Mouse (Mus musculus): ENCODE data around the gene Usp40.

Usp40 gene

DNA sequence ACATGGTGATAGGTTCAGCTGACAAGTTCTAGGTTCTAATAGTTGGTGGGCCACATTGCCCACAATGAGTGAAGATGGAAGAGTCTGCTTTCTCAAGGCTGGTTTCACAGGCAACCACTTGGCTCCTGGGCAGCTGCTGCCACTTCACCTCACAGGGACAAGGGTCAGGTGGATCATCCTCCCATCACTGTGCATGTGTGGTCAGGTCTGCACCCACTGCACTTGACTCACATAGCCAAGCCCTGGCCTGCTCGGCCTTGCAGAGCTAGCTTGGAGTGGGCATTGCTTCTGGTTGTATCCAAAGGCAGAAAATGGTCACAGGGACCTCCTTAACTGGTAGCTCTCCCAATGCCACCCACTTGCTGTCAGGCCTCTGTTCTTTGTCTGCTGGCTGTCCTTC is 66.6 kb downstream of the Usp40 start:
- DNase-seq = no peak

GRCm38 (mm10) chr1:87936516-87936915 is 71.8 kb downstream of the Usp40 start:
- DNase-seq = no peak

DNA sequence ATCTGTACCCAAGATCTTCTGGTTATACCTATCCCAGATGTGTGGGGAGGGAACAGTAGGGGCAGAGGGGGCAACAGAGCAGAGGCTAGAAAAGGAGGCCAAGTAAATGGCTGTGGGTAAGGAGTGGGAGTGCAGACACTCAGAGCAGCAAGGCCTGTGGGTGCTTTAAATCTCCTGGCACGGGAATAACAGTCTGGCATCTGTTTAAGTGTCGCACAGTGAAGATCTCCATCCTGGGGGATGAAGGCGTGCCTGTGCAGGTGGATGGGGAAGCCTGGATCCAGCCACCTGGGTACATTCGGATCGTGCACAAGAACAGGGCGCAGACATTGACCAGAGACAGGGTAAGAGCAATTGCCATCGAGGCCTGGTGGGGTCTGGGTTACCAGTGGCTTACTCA is 72.3 kb downstream of the Usp40 start:
- DNase-seq = no peak

GRCm38 (mm10) chr1:87935546-87935945 is 72.8 kb downstream of the Usp40 start:
- no peak for DNase-seq

DNA sequence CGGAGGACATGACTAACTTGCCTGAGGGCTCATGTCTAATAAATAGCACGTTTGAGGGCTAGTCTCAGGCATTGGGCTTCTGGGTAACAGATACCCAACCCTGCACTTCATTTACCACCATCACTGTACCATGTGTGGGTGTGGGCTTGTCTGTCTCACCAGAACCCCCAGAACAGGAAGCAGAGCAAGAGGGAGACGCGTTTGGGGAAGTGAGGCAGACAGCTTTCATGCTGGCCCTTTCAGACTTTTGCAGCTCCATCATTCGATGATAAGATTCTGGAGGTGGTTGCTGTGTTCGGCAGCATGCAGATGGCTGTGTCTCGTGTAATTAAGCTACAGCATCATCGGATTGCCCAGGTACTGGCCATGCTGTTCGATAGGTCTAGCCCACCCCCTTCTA is 73.3 kb downstream of the Usp40 start:
- no peak for DNase-seq

DNA sequence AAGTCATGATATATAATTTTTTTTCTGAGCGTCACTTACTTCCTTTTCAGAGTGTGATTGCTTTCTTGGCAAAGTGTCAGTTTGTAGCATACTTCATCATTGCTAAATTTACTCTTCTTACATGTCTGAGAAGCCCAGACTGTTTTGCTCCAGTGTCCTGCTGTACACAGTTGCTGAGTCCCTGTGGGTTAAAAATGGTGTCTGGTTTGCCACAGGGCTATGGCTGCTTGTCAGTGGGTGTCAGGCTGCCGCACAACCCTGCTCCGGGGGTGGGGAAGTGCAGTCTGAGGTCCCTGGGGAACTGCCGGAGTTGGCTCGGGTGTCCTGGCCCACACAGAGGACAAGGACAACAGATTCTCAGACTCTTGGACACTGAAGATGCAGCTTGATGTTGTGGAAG is 75.3 kb downstream of the Usp40 start:
- DNase-seq = peak in 1 of 2 experiments; percentile 37

- DNase-seq = no peak
Measured at GRCm38 (mm10) chr1:87929730-87930129, 78.6 kb downstream of the Usp40 start.

DNA sequence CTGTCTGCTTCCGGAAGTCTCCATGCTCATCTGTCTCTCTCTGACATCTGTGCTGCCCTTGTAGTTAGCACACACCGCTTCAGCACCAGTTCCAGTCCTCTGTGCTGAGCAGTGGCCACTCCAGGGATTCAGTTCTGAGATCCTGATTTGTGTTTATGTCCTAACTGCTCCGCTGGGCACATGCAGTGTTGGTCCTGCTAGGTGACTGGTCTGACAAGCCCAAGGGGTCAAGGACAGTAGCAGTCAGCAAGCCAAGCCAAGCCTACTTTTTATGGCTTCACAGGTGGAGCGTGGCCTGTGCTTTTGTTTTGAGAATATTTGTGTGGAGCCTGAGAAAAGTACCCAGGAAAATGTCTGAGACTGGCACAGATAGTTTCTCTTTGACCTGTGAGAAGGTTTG is 83.5 kb downstream of the Usp40 start:
- DNase-seq = no peak

GRCm38 (mm10) chr1:87922666-87923065 is 85.7 kb downstream of the Usp40 start:
- DNase-seq = peak in 1 of 2 experiments; percentile 71

DNA sequence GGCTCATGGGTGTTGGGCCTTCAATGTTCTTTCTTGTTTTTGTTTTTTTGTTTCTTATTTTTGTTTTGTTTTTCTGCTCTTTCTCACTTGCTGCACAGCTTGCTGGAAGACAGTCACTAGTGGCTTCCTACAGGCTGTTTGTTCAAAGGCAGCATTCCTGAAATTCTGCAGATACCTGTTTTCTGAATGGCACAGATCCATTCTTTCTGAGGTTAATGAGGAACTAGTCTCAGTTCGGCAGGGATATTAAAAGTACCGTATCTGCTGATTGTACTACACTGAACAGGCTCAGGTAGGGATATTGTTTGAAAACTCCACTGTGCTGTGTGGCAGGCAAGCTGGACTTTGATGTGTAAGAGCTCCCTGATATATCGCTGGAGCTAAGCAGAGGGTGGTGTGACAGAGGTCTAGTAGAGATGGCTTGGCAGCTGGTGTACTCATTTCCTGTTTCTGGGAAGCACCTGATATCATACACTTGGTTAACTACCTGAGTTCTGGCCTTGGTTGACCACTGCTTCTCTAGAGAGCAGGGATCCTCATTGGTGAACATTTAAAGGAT is 88.2 kb downstream of the Usp40 start:
- no peak for DNase-seq

DNA sequence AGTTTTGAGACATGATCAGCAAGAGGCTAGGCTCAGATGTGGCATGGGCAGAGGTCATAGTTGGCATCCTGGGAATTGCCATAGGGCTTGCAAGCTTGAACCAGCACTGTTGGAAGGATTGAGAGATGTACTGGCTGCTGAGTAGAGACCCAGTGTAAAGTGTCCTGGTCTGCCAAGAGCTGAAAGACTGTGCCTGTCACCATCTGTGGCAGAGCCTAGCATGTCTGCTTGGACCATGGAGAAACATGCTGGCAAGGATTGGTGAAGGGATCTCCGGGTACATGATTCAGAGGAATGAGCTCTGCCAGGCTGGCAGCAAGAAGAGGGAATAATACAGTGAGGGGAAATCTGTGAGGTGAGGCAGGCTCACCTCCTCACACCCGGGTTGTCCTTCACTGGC is 90.3 kb downstream of the Usp40 start:
- no peak for DNase-seq

GRCm38 (mm10) chr1:87917361-87917760 is 91.0 kb downstream of the Usp40 start:
- no peak for DNase-seq

DNA sequence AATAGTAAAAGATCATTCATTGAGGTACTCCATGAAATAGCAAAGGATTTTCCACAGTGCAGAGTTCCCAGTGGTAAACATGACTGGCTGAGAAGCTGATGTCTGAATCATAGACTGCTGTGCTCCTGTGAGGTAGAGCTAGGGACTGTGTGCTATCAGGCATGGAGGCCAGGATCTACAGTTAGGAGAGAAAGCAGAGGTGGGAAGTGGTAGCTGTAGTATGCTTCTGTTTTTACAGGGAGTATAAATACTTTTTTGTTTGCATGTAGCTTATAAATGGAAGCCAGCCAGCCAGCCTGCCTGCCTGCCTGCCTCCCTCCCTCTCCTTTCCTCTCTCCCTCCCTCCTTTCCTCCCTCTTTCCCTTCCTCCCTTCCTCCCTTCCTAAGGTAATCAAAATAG is 95.0 kb downstream of the Usp40 start:
- no peak for DNase-seq

- DNase-seq = no peak
Measured at GRCm38 (mm10) chr1:87910428-87910827, 97.9 kb downstream of the Usp40 start.

DNA sequence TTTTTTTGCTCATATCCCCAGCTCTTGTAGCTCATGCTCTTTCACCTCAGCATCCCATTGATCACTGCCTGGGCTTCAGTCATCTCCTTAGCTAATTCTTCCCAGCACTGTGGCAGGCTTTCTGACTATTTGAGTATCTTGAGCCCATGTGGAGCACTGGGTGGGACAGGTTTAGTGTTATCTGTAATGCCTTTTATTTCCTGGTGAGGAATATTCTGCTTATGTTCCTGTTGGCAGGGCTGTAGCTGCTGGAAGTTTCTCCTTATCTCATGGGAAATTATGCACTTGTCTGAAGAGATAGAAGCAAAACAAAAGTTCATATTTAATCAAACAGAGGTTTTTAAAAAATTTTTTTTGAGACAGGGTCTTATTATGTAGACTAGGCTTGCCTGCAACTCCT is 98.8 kb downstream of the Usp40 start:
- no peak for DNase-seq

GRCm38 (mm10) chr1:87908736-87909135 is 99.6 kb downstream of the Usp40 start:
- no peak for DNase-seq

DNA sequence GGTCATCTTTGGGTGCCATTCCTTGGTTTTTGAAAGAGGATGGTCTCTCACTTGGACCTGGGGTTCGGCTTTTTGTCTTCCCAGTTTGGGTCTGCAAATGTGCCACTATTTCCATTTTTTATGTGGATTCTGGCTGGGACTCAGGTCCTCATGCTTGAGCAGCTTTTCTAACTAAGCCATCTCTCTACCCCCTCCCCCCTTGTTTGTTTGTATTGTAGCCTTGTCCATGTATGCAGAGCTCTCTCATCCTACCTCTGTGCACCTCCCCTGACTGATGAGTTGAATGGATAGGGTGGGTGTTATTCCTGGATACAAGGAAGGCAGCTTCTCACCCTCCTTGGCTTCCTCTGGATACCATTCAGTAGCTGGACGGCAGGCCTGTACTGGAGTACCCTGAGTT is 100.3 kb downstream of the Usp40 start:
- no peak for DNase-seq

GRCm38 (mm10) chr1:87906361-87906956 is 101.9 kb downstream of the Usp40 start:
- DNase-seq = no peak

DNA sequence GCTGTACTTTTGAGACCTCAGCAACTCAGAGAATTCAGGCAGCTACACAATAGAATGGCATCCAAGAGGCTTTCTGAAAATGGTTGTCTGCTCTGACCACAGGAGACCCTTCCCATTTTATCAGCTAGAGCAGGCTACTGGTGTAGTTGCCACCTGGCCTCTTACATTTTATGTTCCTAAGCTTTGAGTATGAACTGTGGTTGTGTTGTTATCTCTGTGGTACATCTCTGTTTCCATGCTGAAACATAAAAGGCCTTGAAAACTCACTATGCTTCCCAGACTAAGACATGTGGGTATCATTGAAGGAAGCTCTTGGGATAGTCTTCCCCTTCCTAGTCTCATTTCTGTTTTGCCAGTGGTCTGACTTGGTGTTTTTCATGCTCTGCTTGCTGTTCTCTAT is 106.2 kb downstream of the Usp40 start:
- no peak for DNase-seq

GRCm38 (mm10) chr1:87900979-87901378 is 107.4 kb downstream of the Usp40 start:
- peak; percentile 55 to 68 for DNase-seq

DNA sequence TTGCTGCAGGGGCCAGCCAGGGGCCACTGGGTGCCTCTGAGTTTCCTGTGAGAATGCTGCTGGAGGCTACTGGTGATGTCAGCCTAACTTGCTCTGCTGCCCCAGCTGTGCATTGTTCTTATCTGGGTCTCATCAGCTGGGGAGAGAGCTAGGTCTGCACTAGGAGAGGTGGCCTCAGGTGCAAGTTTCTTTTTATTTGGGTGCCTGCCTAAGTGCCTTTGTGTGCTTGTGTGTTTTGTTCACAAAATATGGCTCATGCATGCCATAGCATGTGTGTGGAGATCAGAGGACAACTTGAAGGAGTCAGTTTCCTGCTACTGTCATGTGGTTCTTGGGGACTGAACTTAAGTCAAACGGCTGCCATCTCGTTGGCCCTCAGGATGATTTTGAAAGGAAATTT is 108.7 kb downstream of the Usp40 start:
- no peak for DNase-seq

DNA sequence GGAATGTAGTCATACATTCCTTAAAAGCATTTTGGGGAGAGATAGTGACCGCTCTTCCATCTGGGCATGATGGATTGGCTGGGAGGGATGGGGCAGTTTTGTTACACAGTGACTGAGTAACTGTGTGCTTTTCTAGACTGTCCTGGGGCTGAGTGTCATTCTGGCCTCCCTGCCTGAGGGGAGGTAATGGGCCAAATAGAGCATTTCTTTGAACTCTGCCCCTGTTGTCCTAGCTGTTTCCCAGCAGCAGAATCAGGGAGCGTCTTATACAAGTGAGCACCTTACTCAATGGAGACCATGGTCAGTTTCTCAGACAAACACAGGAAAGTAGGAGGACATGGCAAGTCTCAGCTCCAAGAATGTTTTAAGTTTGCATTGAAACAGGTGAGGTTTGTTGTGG is 111.4 kb downstream of the Usp40 start:
- no peak for DNase-seq
